Comparison of ENCODE assay signal across 8 mouse cellular contexts in genomic region chr2:94122182-94123041, GRCm38 (mm10). TPM values are rescaled to one million over a fixed set of nuclear protein-coding genes. Genes with fewer than 3 reads are reported as not detected.
A peak's percentile ranks its signal among the peaks of the same experiment; 100 is the strongest.
DNase-seq lines count a peak whose midpoint lies in the region; ATAC-seq and TF ChIP-seq lines count a peak whose summit lies in the region.

No protein-coding gene starts in this region.

- peak overlapping the region; percentile 18; the same call in 1 of the 2 replicates for H3K4me3 ChIP-seq in heart, adult 2 months
- H3K4me3 ChIP-seq in heart, embryonic 16.5 days (ENCODE audit: low read length), result peak overlapping the region; percentile 33

- peak overlapping the region; percentile 60; the same call in 1 of the 2 replicates for H3K9ac ChIP-seq in heart, adult 2 months (ENCODE audit: low read depth, low read length)
- peak overlapping the region; percentile 60 for H3K9ac ChIP-seq in heart, embryonic 16.5 days (ENCODE audit: low read length)

- peaks cover 5% of the 10 kb centered on the region; the same call in 1 of the 2 replicates for H3K36me3 ChIP-seq in heart, adult 2 months (ENCODE audit: control insufficient read depth, insufficient read depth, low read length)
- H3K36me3 ChIP-seq in heart, embryonic 16.5 days (ENCODE audit: control insufficient read depth, insufficient read depth), result no peaks in the 10 kb centered on the region

- TF ChIP-seq POLR2A in heart, adult 2 months (IDR thresholded peaks at IDR 0.05; ENCODE audit: insufficient read depth, low read depth, low read length), result no peak

- H3K4me1 ChIP-seq in heart, adult 2 months (ENCODE audit: control insufficient read depth, insufficient read depth, low read length), result peaks cover 3% of the 10 kb centered on the region
- H3K4me1 ChIP-seq in heart, embryonic 16.5 days (ENCODE audit: control insufficient read depth, insufficient read depth, low read length), result peaks cover 21% of the 10 kb centered on the region

- H3K9me3 ChIP-seq in heart, embryonic 16.5 days (replicated peaks; ENCODE audit: control insufficient read depth, low read length), result no peaks in the 10 kb centered on the region

- H3K4me2 ChIP-seq in heart, embryonic 16.5 days (ENCODE audit: low read depth, low read length), result peak overlapping the region; percentile 59

- H3K27ac ChIP-seq in heart, adult 2 months, result peak overlapping the region; percentile 72
- peak overlapping the region; percentile 97 for H3K27ac ChIP-seq in heart, embryonic 16.5 days (ENCODE audit: low read length)

- 15% methylated on average over 7 of the region's 7 CpGs for WGBS in heart, adult 2 months
- WGBS in heart, embryonic 16.5 days, result 15% methylated on average over 7 of the region's 7 CpGs

- H3K79me2 ChIP-seq in heart, adult 2 months (replicated peaks; ENCODE audit: control insufficient read depth, insufficient read depth, low read length), result no peaks in the 10 kb centered on the region

- ATAC-seq in heart, embryonic 16.5 days (replicated peaks; ENCODE audit: extremely low read depth, insufficient read depth, low FRiP score), result 0 out of 2 replicates have a peak, but pooled peaks have one; percentile 58

- no peak for TF ChIP-seq CTCF in heart, adult 2 months (IDR thresholded peaks at IDR 0.05)

- intact Hi-C loops in heart, adult 2 months (cut with DNase I), result no loop called here
- intact Hi-C loops in heart, postnatal 25 days (cut with DNase I), result no loop called here
- intact Hi-C loops in left cerebral cortex, postnatal 36 days (cut with DNase I), result loop anchor here (5.0 kb wide), 1 partner anchor 125 kb away; no protein-coding TSS in a partner anchor

- H3K27me3 ChIP-seq in heart, adult 2 months (ENCODE audit: control insufficient read depth, insufficient read depth, low read length), result no peaks in the 10 kb centered on the region
- H3K27me3 ChIP-seq in heart, embryonic 16.5 days (ENCODE audit: control insufficient read depth, insufficient read depth, low read length), result no peaks in the 10 kb centered on the region

- no peak for TF ChIP-seq EP300 in heart, adult 2 months (IDR thresholded peaks at IDR 0.05; ENCODE audit: insufficient read depth, low read depth, low read length)

- peak in 1 of 2 experiments; percentile 5 for DNase-seq in heart, adult 2 months
- no peak for DNase-seq in heart, postnatal 25 days (ENCODE audit: low spot score)
- peak; percentile 18 to 41 for DNase-seq in cerebellum, postnatal 25 days
- peak; percentile 22 to 24 for DNase-seq in left cerebral cortex, postnatal 36 days (ENCODE audit: low spot score in 2 of 2)
- peak; percentile 5 for DNase-seq in right cerebral cortex, postnatal 4 days
- no peak for DNase-seq in gastrocnemius, postnatal 25 days
- DNase-seq in spleen, postnatal 36 days (ENCODE audit: low spot score in 2 of 2), result no peak

RNA-seq across cellular contexts. Expression of gene Hsd17b12, which starts 35.4 kb away (rescaled TPM):
- 10 to 100 TPM; 19.9 to 20.1 TPM for total RNA-seq in heart, adult 2 months (2021)
- polyA plus RNA-seq in heart, adult 2 months (2012; rRNA removed), result 12.5 and 16.8 TPM in 2 replicates
- total RNA-seq in heart, postnatal 25 days (2021), result 10 to 100 TPM; 20.0 to 20.8 TPM
- 72.3 and 81.9 TPM in 2 replicates for polyA plus RNA-seq in heart, embryonic 16.5 days (2015; fragmentation: Nextera tagmentation; extraction: Ambion mirVana)
- 10 to 100 TPM; 69.6 to 76.1 TPM for total RNA-seq in left cerebral cortex, postnatal 36 days (2021)
- 10 to 100 TPM in 1 of 2 experiments, 1 to 10 TPM in 1; 6.9 to 11.1 TPM for total RNA-seq in gastrocnemius, postnatal 25 days (2021)

Comparison
In these comparisons a context has a peak if more than half of its experiments do, and no peak if none do; other contexts are left out.
1. DNase-seq: peak in cerebellum, postnatal 25 days (2 of 2), left cerebral cortex, postnatal 36 days (2 of 2) and right cerebral cortex, postnatal 4 days (single experiment); none in heart, postnatal 25 days (single experiment), gastrocnemius, postnatal 25 days (single experiment) and spleen, postnatal 36 days (0 of 2).